Mouse (Mus musculus) B cell, adult 62 days (primary cell): ENCODE results near the gene Mup22. TPM values are rescaled to one million over a fixed set of nuclear protein-coding genes. Genes with fewer than 3 reads are reported as not detected.

Experiments
- total RNA-seq: library from RNA; stranded (reverse); gene quantifications from 4 replicates; pipeline ENCODE4 v1.2.4, GENCODE M21; 2023

The Mup22 gene
- not detected in 4 replicates for total RNA-seq

DNA sequence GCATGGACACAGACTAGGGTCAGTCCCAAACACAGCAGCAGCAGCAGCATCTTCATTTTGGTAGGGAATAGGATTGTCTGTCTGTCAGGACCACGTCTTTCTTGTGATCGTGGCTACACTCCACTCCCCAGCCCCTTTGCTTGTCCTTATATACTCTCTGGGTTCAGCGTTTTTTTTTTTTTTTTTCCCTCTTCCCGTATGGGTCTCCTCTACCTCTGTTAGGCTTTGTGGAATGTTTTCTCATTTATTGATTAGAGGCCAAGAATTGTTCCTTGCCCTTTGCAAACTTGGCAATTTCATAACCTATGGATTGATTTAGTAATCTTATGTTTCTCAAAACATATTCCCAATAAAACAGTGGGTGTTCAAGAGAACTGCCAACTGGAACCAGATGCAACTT, at the start of gene Mup22:
TSS of gene Mup22 (minus strand) at position 101 of the 400 bp plus-strand sequence.

Other genes with a start within 250 kb of the Mup22 start
- not detected in 4 replicates for gene Mup10, start 239.3 kb downstream of the Mup22 start, total RNA-seq
- gene Mup11, start 159.1 kb downstream of the Mup22 start, total RNA-seq, result not detected in 4 replicates
- gene Mup12, start 80.1 kb downstream of the Mup22 start, total RNA-seq, result not detected in 4 replicates